Mouse (Mus musculus) adrenal gland, postnatal 10 days (tissue): ENCODE results near the gene Camkmt. TPM values are rescaled to one million over a fixed set of nuclear protein-coding genes. Genes with fewer than 3 reads are reported as not detected.

Experiments used
- DNase-seq: peaks from one replicate; pipeline ENCODE4 v3.0.0; 2021; ENCODE audit warnings: mixed read lengths
- total RNA-seq, 2 experiments: library from RNA; stranded (reverse); gene quantifications; 2 replicates each; pipeline ENCODE4 v1.2.3; 2021

Gene Camkmt
- total RNA-seq, 2 experiments from 2014 or later, result 5.7 to 6.8 TPM

DNA sequence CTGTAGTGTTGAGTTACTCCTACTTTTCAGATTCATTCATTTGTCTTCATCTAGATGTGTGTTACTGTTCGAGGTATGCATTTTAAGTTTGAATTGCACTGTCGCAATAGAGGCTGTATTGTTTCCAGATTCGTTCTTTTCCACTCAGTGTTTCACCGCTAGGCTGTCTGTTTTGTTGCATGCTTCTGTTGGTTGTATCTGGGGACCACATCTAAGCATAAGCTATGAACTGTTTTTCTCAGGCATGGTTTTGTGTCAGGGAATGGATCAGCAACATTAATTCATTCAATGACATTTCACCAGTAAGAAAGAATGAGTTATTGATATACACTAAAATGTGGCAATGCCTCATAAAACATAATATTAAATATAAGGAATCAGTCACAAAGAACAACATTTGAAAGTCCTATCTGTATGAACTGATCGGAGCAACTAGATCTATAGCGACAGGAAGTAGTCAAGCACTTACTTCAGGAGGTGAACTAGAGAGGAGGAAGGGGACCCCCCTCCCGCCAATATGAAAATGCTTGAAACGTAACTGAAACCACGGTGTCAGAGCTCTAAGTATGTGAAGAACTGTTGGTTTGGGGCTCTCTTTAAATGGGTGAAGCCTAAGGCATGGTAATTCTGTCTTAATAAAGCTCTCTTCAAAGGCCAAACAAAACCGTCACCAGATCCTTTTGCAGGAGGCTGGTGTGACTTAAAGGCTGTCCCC is 80.3 kb downstream of the Camkmt start:
- DNase-seq, result no peak

DNA sequence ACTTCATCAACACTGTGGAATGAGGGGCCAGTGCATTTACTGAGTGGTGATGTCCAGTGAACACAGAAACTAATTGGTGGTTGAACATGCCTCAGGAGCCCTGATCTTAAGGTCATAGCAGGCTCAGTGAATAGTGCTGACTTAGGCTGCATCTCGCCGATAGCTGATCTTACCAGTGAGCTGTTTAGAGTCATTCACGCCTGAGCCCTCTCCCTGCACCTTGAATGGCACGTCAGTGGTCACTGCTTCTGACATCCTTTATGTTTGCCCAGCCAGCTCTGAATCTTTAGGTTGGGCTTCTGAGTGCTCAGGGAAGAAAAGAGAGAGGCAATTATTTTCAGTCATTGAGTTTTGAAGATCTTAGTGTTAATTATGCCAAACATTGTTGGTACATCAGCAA is 81.6 kb downstream of the Camkmt start:
- no peak for DNase-seq

DNA sequence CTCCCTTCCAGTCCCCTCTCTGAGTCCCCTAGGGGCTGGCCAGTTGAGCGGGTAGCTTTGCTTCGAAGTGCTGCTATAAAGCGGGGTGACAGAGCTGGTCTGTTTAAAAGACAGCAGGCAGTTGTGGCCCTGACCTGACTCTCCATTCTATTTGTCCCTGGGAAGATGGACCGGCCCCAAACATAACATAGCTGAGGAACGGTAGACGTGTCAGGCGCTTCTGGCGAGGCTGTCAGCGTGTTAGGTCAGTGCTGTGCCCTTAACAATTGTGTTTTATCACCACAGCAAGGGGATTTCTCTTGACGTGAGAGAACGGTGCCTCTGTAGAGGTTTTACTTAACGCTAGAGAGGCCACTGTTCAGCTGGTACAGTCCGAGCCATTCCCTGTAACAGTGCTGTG is 86.9 kb downstream of the Camkmt start:
- DNase-seq, result peak; percentile 38

DNA sequence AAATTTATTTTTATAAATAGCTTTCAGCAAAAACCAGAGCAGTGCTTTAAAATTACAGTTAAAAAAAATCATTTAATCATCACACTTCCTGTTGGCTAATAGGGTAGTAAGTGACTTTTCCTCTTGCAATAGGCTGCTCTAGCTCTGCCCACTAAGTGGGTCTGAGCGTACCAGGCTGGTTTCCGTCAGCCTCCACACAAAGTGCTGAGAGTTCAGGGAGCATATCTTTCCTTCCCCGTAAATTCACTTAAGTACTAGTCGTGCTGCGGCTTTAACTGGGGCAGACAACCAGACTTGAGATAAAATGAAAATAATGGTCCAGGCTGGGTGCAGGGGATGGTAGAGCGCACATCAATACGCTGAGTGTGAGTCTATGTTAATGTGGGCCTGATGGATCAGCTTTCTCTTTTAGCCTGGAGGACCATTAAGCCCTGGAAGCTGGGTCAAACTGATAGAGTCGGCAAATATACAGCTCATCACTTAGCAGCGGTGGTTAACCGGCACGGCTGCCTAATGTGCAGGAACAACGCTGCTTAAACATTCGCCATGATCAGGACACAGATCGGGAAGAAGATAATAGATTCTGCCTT is 90.2 kb downstream of the Camkmt start:
- DNase-seq, result no peak

DNA sequence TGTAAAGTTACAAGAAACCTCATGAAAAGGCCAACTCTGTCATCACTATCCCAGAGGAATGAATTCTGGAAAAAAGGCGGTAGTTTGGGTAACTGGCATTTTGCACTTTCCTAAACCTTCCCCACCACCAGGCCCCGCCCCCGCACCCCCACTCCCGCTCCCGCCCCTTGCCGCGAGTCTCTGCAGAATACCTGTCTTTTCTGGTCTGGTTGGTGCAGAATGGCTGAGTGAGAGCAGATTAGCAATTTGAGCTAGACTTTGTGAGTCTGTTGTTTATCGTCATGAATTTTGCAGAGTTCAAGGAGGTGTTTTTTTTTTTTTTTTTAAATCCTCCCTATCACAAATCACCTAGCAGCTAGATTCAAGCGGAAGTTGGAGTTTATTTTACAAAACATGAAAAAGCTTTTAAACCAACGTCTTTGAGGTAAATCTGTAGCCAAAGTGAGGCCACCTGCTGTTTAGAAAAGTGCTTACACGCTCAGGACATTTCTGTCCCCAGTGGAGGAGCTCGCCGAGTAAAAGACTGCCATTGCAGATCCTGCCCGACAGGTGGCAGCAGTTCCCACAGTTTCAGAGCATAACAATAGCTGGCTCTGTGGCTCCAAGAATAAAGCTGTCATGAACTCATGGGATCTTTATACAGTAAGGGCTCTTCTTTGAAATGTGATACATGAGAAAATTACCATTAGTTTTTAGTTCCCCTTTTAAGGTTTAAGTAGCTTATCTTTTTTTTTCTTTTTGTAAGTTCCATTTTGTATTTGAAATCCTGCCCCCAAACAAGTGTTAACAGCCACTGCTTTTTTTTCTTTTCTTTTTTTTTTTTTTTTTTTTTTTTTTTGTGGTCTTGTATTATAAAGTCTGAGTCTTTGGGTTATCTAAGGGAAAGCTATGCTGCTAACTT is 99.1 kb downstream of the Camkmt start:
- peak; percentile 90 for DNase-seq

DNA sequence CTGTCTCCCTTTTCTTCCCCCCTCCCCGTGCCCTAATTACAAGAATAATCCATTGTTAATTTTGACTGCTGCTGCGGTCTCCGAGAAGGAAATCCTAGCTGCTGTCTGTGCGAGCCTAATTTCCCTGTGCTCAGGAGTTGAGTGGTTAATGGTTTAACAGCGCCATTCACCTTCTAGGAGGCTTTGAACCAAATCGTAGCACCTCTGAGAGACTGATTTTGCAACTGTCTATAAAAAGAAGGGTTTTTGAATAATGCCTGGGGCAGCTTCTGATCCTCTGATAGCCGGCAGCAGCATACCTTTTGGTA is 99.7 kb downstream of the Camkmt start:
- no peak for DNase-seq

DNA sequence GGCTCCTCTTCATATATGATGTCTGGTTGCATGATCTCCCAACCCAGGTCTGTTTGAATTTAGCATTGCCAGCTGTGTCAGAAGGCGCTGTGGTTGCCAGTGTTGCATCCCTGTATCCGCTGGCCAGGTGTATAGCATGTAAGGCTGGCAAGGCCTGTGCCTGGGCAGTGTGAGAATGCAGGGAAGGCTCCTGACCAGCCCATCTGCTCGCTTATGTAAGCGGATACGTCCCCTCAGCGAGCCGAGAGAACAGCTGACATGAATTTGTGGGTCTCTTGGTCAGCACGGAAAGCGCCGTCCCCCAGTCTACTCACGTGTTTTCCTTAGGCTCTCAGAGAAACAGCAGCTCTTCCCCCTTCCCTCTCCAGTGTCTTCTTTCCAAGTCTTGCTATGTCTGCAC is 102.9 kb downstream of the Camkmt start:
- no peak for DNase-seq

DNA sequence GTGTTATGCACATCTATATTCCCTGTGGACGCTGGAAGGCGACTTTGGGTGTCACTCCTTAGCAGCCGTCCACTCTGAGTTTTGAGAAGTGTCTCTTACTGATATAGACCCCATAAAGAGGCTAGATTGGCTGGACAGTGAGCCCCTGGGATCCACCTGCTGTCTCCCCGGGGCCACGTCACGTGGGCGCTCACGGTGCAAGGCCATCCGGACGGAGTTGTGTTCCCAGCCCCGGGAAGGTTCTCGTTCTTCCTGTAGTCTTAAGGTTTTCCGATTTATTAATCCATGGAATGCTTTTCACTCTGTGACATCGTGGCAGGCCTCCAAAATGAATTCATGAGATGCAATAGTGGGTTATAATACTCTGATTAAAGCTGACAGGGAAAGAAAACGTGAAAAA is 108.4 kb downstream of the Camkmt start:
- DNase-seq, result no peak

DNA sequence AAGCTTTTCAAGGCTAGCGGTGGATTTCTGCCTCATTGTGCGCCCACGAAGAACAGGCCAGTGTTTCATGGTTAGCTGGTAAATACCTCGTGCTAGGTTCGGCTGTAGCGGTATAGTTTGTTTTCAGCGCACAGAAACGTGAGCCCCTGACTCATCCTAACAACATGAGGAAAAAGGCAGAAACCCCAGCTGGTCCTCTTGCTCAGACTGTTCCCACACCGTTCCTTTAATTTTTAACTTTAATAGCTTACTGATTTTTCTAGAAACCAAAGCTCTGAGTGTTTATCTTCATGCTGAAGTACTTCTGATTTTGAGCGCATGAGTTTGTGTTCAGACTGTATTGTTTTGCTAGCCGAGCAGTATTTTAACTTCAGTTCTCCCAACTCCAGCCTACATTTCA is 109.0 kb downstream of the Camkmt start:
- DNase-seq, result no peak

DNA sequence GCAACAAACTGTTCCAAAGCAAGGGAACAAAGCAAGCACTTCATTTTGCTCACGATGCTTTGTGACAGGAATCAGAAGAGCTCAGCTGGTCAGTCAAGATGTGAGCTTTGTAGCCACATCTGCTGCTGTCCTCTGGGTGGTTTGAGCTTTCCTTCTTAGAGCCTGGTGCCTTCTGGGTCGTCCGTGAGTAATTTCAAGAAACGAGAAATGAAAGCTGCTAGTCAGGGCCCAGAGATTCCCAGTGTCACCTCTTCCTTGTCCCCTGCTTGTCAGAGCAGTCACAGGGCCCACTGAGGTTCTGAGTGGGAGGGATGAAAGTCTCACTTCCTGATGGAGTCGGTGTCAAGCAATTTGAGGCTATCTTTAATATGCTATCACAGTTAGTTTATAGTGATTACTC is 127.7 kb downstream of the Camkmt start:
- DNase-seq, result no peak

DNA sequence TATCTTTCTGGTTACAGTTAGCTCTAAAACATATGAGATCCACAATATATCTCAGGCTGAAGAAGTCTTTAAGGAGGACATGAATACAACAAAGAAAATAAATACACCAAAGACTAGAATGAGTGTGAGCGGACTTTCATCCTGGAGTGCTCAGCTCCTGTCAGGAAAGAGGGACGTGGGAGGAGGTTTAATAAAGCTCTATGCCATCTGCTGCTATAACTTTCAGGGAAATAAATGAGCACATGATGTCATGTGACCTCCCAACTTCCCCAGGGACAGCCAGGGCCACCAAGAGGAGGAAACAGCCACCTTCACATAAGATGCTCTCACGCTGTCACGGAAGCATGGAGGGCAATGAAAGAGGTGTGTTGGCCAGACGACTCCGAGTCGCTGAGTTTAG is 151.8 kb downstream of the Camkmt start:
- DNase-seq, result no peak

DNA sequence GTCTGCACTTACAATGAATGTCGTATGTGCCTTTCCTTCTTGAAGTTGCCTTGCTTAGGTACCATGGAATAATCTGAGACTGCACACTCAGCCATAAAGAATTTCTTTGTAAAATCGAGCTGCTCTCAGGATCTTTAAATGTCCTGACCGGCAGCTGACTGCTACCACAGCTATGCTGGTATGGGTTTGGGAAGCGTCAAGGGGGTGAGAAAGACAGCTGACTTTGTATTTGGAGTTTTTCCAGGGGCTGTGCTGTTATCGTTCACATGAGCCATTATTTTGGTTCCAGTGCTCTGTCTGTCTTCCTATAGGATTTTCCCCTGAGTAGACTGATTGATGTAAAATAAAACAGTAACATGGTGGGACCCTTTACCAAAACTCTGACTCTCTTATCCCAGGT is 158.6 kb downstream of the Camkmt start:
- no peak for DNase-seq

DNA sequence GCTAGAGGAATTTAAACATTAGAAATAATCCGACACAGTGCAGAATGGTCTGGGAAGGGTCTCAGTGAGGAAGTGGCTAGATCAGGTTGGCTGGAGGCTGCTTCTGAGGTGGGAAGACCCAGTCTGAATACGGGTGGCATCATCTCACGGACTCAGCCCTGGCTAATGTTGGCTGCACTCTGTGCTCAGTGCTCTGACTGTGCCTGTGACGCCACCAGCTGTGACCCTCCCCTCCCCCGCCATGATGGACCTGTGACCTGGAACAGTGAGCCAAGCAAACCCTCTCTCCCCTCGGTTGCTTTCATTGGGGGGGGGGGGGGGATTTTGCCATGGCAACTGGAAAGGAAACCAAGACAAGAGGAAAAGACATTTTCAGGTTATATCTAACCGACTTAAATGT is 159.4 kb downstream of the Camkmt start:
- no peak for DNase-seq

DNA sequence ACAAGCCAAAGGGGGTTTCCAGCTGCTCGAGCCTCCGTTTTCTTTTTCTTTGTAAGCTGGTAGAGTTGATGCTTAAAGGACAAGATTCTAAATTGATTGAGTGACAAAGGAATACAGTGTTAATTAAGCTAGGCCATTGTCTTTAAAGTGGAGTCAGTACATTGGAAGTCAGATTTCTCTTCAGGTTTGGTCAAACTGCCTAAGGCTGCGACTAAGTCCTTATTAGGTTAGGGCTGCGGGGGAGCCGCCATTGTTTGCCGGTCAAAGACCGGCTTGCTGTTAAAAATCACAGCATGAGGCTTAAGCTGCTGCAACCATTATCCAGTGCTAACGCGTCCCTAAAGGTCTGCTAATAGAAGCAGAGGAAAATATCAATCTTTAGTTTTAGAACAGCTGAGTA is 166.6 kb downstream of the Camkmt start:
- no peak for DNase-seq

DNA sequence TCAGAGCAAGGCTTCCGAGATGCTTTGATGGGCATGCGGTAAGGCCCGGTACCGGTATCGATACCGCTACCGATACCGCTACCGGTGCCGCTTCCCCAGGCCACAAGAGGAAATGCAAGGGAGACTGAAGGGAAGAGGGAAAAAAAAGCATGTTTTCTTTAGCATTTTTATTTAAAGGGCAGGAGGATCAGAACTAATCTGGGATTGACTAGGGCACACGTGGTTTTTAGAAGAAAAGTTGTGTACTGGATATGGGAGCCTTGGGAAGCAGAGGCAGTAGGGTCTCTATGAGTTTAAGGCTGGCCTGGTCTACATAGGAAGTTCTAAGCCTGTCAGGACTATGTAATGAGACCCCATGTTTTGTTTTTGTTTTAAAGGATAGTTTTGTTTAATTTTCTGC is 167.0 kb downstream of the Camkmt start:
- no peak for DNase-seq

DNA sequence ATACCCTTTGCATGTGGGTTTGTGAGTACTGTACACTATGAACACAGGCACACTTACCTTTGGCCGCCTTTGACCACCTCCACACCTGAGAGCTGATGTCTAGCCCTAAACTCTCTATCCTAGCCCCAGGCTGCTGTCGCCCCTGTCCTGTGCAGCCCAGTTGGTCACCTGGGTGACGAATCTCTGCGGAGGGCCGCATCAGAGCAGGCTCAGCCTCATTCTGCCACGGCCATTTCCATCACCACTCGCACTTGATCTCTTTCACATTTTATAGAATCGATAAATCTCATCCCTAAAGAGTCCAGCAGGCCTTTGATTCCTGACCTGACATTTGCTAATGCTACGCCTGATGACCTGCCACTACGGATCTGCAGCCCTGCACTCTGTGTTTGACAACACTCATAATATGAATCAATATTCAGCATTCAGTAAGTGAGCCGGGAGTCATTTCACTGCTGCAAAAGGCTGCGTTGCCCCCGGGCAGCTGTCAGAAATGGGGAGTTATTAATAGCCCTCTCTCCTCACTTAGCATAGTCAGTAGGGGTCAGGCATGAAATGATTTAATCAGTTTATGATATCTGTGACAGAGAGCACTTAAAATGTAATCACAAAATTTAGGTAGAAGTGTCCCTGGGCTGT is 168.5 kb downstream of the Camkmt start:
- DNase-seq, result no peak

DNA sequence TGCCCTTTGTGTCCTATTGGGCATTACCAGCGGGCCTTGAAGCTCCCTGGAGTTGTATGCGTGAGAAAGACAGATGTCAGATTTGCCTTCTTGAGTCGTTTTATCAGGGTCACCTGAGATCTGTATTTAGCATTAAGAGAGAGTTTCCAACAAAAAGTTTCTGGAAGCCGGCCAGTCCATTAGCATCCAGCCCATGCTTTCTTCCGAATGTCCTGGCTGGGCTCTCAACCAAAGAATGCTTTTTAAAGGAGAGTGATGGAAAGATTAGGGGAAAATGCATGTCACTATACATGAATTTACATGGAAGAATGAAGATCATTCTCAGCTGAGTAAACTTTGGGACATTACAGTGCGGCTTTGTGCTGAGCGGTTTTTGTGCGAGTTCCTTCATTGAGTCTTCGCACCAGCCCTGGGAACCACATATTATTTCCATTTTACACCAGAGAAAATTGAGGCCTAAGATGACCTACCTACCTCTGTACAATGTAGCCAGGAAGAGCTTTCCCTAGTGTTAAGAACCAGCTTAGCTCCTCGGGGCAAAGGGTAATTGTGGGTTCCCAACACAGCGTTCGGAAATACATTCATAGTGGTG is 176.6 kb downstream of the Camkmt start:
- no peak for DNase-seq

DNA sequence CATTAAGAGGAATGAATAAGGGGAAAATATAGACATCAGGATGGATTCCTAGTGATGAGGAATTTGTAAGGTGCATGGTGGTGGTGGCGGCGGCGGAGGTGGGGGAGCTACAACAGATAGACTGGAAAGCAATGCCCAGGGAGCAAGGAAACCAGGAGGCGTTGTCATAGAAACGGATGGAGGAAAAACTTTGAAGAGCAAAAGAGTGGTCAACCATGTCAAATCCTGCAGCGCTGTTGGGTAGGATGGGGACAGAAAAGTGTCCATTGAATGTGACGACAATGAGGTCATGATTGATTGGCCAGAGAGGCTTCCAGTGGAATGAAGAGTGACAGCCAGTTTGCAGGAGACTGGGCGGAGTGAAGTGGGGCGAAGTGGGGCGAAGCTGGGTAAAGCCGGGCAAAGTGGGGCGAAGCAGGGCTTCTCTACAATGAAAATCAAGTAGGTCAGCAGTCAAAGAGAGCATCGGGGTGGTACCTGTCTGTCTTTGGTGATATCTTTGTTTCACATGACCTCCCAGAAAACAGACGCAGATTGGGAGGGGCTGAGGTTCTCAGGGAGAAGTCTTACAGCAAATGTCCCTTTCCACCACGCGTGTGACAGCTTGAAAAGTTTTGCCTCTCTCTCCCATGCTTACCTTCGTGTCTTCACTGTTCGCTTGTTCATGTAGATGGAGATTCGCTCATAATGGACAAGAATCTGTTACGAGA is 181.3 kb downstream of the Camkmt start:
- no peak for DNase-seq

DNA sequence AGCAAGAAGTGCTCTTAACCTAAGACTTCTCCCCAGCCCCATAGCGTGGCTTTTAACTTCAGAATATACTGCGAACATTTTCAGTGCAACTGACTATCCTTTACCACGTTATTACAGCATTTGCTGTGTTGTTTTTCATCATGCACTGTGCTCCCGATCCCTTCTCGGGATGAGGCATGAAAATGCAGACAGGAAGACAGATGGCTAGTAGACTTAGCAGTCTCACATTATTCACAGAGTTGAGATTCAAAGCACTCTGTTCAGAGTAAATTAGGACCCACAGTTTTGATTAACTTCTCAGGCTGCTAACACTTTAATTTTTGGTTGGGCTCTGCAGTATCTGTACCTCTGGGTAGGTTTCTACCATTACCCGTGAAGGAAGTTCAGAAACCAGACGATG is 189.4 kb downstream of the Camkmt start:
- no peak for DNase-seq

DNA sequence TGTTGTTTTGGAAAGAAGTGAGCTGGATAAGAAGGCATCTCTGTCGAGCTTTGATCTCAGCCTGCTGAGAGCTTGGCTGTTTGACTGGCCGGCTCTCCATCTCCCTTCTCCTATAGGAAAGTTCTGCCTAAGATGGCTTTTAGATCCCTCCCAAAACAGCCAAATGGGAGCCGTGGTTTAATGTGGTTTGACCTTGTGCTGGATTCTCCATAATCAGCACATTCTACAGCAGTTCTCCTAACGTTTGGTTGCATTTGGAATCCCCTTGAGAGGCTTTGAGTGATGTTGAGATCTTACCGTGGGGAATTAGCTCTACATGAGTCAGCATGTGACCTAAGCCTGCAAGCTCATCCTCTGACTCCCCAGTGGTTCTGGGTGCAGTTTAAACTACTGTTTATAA is 192.1 kb downstream of the Camkmt start:
- no peak for DNase-seq

DNA sequence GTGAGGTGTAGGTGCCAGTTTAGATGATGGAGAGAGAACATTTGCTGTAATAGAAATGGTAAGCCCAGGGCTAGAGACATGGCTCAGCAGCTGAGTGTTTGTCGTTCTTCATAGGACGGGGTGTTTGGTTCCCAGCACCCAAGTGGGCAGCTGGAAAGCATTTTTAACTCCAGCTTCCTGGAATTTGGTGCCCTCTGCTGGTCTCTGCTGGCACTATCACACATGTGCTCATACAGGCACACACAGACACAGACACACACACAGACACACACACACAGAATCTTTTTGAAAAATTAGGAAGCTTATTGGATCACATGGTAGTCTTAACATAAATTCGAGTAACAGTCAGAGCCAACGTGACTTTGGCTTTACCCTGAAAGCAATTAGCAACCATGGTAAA is 200.8 kb downstream of the Camkmt start:
- DNase-seq, result no peak

DNA sequence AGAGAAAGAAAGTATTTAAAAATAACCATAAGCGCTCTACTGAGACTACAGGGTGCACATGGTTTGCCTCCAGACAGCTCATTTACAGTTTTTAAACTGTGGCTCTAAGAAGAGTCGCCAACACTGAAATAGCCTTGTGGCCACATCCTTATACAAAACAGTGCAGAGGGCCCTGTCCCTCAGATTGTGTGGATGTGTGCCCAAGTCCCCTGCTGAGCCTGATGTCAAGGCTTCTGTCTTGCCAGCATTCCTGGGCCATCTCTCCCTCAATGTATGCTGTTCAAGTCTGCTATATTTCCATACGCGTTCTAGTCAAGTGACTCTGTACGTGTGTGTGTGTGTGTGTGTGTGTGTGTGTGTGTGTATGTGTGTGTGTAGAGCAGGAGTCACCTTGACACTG is 201.2 kb downstream of the Camkmt start:
- no peak for DNase-seq
